Mouse (Mus musculus): ENCODE results near the gene Lhx1.

Lhx1 gene

DNA sequence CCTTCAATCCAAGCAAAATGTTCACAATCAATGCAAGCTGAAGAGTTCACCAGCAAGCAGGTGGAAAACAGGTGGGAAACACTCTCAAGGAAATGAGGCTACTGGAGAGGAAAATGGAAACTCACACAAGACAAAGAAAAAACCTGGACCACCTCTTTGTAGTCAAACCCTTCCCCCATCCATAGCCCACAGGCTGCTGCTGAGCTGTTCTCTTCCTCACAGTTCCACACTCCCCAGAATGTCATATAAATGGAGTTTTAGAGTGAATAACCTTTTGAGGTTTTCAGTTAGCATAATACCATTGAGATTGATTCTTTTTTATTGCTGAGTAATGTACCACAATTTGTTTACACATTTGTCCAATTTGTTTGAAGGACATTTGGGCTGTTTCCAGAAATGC, 28.4 kb downstream of the Lhx1 start:
- DNase-seq (ENCODE audit: inconsistent ontology term) = no peak

DNA sequence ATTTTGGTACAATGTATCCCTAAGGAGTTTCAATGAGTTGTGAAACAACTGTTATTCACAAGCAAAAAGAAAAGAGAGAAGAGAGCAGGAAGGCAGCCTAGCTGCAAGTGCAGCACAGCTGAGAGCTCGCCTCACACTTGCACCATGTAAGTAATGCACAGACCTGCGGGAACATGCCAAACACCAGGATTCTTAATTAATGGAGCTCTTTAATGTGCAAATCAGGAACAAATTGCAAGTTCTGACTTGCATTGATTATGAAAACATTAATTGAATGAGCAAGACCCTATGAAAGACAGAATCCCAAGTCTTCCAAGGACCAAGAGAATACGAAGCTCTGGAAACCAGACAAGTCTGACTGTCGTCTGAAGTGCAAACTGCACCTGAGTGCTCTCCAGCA, 29.6 kb downstream of the Lhx1 start:
- no peak for DNase-seq (ENCODE audit: inconsistent ontology term)

DNA sequence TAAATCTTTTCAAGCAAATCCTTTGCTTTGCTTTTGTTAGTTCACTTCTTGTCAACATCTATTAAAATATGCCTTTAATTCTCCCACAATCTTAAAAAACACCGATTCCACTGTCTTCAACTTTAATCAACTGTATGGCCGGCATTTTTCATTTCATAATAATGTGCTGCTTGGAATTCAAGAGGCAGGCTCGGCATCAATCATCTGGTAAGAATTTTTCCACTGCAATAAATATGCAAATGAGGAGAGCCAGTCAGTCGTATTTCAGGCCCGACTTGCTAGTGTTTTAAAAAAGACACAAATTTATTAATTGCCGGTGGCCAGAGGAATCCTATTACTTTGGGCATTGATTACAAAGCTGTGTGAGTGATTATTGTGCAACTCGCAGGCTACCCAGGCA, 43.7 kb downstream of the Lhx1 start:
- peak; percentile 89 for DNase-seq (ENCODE audit: inconsistent ontology term)

- no peak for DNase-seq (ENCODE audit: inconsistent ontology term)
Measured at GRCm38 (mm10) chr11:84480451-84480850, 44.9 kb downstream of the Lhx1 start.

- DNase-seq (ENCODE audit: inconsistent ontology term) = no peak
Measured at GRCm38 (mm10) chr11:84476641-84477040, 48.7 kb downstream of the Lhx1 start.

- DNase-seq (ENCODE audit: inconsistent ontology term) = no peak
Measured at GRCm38 (mm10) chr11:84475991-84476390, 49.3 kb downstream of the Lhx1 start.

GRCm38 (mm10) chr11:84473093-84473667, 52.2 kb downstream of the Lhx1 start:
- DNase-seq (ENCODE audit: inconsistent ontology term) = no peak

Measured in Muller cell, postnatal 12 days (primary cell).